Mouse (Mus musculus): ENCODE measurements around the gene Aldh3a1.

The Aldh3a1 gene

DNA sequence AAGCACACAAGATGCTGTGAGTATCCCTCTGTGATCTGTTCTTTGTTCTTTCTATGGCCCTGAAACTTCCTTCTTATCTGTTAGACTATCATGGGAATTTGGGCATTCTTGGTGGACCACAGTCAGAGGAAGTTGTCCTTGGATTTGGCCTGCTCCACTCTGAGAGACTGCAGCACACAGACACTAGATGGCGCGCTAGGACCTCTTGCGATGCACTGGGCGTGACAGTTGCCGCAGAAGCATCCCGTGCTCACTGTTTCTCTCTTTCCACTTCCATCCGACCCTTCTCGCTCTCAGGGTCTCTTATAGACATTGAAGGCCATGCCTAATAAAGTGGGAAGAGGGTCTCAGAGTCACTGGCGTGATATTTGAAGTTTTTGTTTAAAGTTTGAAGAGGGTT, 13.9 kb upstream of the Aldh3a1 start:
- intact Hi-C loops (cut with DNase I) = loop anchor here (5.0 to 10.0 kb wide), 2 partner anchors 71 to 219 kb away; partner anchors contain the start of gene Aldh3a2

DNA sequence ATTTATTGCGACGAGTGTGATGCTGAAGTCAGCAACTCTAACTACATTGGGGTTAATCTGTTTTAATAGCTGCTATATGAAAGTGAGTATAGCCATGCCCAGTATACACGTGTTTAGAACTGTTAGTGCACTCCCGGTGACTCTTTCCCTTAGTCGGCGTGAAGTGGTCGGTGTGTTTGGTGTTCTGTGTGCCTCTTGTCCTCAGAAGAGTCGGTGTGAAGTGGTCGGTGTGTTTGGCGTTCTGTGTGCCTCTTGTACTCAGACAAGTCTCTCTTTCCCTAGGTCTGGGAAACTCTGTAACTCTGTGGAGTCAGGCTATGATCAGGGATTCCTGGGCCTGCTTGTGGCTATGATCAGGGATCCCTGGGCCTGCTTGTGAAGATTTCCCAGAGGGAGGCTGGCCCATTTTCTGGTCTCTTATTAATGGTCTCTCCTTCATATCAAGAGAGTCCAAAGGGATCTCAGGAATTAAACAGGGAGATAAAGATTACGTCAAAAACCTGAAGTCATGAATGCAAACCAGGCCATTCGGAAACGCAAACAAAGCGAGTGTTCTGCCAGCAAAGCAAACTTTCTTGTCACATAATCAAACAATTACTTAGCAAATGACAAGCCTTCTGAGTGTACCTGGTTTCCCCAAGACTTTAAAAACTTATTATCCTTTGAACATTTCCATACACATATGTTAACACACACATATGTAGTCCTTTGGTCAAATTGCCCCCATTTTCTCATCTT, 10.6 kb upstream of the Aldh3a1 start:
- intact Hi-C loops (cut with DNase I) = loop anchor here (10.0 kb wide), 1 partner anchor 68 kb away; the partner anchor contains the start of gene Aldh3a2

DNA sequence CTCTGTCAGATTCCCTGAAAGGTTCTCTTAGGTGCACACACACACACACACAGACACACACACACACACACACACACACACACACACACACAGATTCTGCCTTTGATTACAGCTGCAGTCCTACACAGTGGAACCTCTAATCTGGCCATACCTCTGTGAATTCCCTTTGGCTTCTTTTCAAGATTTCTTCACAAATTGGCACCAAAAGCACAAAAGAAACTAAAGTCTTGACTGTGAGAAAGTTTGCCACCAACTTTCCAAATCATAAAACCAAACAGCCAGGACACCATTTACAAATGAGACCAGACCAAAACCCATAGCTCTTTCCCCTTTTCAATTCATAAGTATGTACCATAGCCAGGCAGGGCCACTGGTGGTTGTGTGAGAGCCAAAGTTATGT, 9.4 kb upstream of the Aldh3a1 start:
- intact Hi-C loops (cut with DNase I) = loop anchor here (10.0 kb wide), 1 partner anchor 67 kb away; the partner anchor contains the start of gene Aldh3a2

DNA sequence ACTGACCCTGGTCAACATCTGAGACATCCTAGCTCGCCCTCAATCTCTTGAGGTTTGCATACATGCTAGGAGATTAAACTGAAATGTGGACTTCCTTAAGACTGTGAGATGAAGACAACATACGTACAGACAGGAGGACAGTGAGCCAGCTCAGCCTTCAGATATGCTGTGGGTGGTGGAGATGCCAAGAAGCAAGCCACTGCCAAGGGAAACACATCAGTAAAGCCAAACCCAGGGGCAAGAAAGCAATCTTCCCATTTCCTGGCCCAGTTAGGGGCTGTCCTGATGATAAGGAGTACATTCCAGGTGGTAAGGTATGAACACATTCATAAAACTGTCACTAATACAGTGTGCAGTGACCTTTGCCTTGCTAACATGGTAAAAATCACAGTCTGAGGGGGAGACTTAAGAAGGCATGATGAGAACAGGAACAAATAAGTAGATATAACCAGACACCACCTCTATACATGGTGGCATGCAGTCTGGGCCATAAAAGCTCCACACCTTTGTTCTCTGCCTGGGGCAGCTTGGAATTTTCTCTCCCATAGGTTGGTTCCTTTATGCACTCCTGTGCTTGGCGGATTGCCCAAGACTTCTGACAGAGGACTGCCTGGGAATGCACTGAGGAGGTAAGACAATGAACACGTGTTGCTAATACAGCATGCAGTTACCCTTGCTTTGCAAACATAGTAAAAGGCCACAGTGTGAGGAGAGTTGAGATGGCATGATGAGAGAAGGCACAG, 7.5 kb upstream of the Aldh3a1 start:
- intact Hi-C loops (cut with DNase I) = loop anchor here (10.0 kb wide), 1 partner anchor 65 kb away; the partner anchor contains the start of gene Aldh3a2

DNA sequence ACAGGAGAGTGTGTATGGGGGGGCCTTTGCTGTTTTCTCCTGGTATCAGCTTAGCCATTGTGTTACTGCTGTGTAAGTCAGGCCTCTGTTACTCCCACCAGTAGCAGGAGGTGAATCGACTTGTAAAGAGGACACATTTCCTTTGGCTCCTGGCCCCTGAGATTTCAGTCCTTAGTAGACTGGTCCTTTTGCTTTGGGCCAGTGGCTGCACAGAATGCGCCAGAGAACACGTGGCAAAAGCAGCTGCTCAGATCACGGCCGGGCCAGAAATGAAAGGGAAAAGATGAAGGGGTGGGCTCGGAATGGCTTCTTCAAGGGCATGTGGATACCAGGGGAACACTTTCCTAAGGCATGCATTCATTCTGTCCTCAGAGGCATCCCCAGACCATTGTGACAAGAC, 5.2 kb upstream of the Aldh3a1 start:
- intact Hi-C loops (cut with DNase I) = no loop called here

DNA sequence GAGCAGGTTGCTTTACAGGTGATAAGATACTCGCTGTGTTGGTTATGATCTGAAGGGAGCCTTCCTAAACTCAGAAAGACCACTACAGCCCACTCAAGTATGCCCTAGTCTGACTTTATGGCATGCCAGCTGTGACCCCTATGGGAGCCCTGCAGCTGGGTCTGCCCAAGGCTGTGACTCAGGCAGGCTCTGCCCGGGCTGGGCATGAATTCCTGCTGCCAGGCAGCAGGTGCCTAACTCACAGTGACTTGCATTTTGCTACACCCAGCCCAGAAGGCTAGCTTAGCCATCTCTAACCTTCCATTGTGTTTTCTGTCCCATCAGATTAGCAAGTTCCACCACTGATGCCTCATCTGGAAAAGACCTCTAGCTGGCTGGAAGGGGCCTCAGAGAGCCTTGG, 4.5 kb upstream of the Aldh3a1 start:
- intact Hi-C loops (cut with DNase I) = no loop called here

DNA sequence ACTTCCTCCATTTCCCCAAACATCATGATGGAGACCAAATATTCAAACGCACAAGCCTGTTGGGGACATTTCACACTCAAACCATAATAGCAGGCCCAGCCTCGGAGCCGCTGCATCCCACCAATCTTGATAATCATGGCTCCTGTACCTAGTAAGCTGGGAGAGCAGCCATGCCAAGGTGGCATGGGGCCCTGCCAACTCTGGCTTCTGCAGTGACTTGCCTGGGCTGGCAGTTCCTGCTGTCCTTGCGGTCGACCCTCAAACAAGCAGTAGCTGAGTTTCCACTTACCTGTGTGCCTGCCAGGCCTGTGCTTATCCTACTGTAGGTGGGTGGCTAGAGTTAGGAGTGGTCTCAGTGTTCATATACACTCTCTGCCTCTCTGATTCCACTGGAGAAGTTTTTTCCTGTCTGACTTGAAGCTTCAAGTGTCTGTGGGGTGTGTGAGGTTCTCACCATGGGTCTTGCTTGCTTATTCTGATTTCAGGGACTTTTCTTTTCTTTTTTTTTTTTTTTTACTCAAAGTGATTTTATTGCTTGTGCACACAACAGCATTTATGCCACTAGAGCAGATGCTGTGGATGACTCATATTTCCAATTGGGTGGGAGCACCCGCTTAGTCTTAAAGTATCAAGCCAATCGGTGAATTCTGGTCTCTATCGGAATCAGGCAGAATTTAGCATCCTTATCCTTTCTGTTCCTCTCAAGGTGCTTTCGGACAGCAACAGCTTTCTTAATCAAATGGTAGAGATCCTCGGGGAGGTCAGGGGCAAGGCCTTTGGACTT, 2.0 kb upstream of the Aldh3a1 start:
- intact Hi-C loops (cut with DNase I) = no loop called here

DNA sequence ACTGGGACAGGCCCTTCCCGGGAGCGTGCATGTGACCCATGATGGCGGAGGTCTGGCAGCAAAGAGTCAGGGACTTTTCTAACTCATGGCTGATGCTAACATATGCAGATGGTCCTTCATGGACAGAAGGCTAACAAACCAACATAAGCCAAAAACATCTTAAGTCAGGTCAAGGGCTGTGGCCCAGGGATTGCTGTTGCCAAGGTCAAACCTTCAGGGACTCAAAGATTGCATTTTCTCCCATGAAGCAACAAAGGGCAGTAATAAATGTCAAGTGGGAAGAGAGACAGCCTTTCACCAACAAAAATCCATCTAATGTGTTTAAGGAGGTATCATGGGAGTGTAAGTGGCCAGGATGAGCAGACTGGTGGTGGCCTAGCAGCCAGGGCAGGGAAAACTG, 1.2 kb upstream of the Aldh3a1 start:
- intact Hi-C loops (cut with DNase I) = no loop called here

DNA sequence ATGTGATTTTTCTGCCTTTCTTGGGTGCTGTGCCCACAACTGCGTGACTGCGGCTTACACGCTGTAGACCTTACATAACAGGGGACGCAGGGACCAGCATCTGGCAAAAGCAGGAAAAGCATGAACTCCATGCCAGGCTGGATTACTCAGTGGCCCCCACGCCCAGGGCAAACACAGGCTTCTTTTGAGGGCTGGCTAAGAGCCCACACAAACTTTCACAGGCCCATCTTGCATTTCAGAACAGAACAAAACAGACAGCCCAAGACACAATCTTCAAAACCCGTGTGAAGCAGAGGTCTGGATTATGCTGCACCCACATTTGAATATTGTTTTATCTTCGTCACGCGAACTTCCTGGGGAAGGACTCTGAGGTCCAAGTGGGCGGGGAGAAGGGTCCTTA, 979 bp downstream of the Aldh3a1 start:
- intact Hi-C loops (cut with DNase I) = no loop called here

DNA sequence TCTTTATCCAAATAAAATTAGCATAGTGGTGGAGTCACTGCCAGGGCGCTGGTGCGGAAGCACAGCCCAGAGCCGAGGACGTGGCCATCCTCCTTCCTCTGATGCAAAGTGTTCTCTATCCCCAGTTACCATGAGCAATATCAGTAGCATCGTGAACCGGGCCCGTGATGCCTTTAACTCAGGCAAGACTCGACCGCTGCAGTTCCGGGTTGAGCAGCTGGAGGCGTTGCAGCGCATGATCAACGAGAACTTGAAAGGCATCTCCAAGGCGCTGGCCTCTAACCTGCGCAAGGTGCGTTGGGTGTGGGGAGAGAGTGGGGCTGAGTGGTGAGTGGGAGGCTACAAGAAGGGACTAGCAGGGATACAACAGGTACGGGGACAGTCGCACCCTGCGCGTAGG, 4.8 kb downstream of the Aldh3a1 start:
- intact Hi-C loops (cut with DNase I) = no loop called here

DNA sequence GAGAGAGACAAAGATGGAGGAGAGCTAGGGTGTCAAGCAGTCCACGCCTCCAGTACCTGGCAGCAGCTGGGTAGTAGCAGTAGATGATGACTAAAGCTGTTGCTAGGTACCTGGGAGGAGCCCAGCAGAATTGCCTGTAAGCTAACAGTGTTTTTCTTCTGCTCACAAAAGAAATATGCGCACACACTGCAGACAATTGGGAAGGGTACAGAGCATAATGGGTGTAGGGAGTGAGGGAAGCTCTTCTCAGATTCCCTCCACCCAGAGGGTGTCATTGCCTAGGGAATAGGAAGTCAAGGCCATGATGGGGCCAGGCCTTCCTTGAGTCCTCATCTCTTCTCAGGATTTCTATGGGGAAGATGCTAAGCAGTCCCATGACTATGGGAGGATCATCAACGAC, 8.6 kb downstream of the Aldh3a1 start:
- intact Hi-C loops (cut with DNase I) = no loop called here

DNA sequence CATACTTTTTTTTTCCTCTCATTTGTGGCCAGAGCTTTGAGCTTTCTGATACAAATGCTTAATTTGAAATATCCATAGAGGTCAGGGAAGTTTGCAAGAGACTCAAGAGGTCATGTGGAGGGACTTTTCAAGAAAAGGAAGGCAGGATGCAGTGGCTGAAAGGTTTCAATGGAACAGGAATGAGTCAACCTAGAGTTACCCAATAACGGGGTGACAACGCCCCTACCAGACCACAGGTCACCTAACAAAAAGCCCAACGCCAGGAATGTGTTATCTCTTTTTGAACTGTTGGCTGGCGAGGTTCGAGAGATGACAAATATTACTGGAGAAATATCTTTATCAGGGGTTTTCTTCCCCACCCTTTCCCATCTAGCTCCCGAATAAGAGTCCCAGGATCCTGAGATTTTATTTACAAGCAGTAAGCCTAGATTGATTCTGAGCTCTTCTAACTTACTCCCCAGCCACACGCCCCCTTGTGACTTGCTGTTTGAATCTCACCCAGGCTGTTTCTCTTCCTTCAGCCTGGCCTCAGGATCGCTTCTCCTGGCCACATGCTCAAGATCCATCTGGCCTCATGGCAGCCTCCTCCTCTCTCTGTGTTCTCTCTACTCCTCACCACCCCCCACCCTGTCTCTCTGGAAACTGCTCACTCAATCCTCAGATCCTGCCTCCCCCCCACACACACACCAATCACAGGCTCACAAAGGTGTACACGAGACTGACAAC, 13.0 kb downstream of the Aldh3a1 start:
- intact Hi-C loops (cut with DNase I) = no loop called here

DNA sequence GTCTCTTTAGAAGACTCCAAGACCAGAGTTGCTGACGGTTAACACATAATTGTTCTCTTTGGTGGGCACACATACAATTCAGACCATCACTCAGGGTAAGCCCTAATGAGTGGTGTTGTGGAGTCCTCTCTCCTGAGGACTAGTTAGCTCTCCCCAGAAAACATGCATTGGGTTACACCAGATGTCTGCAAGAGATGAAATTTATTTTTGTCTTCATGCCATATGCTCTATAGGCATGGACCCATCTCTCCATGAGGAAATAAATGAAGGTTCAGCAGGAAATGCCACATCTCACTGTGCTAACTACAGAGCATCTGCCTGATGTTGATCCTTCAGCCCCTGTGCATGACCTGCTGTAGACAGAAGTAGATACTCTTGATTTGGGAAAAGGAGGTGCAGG, 14.7 kb downstream of the Aldh3a1 start:
- intact Hi-C loops (cut with DNase I) = no loop called here

DNA sequence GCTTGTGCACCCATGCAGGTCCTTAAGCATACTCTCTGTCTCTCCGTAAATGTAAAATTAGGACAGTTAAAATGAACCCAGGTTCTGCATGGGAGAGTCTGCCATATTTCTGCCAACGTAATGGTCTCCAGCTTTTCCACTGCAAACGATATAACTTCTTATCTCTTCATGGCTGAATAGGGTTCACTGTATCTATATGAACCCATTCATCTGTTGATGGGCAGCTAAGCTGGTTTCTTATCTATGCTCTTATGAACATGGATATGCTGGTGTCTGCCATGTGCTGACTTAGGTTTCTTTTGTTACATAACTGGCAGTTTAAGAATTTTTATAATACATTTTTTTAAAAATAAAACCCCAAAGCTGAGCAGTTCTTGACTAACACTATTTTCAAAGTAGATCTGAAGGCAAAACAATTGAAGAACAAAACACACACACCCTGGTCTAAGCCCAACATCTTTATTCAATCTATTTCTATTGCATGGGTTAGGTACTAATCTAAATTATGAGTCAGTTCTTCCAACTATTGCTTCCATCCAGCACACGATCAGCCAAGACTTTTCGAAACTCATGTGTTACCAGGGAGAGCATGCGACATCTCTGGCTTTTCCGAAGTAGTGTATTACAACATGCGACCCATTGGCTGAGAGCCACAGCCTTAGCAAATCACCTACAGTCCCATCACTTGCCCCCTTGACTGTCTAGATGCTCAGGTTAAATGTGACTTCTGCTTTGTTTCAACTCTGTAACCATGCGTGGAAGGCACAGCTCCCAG, 15.8 kb downstream of the Aldh3a1 start:
- intact Hi-C loops (cut with DNase I) = no loop called here

DNA sequence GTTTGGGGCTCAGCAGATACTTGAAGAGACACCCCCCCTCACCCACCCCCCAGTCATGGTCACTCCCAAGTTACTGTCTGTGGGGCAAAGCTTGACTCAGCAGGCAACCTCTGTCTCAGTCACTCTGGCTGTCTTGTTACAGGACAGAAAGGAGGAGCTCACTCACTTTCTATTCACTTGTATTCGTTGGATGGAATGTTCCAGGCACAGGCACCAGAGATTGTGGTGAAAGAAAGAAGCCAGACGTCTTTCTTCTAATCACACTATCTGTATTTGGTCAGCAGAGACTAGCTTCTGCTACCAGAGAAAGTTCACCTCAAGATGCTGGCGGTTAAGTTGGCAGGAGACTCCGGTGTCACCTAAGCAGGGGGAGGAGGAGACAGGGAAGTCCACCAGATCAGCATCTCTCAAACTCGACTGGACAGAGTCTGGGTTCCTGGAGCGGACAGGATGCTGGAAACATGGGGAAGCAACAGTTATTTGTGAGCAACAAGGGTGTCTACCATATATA, 17.0 kb downstream of the Aldh3a1 start:
- intact Hi-C loops (cut with DNase I) = no loop called here

DNA sequence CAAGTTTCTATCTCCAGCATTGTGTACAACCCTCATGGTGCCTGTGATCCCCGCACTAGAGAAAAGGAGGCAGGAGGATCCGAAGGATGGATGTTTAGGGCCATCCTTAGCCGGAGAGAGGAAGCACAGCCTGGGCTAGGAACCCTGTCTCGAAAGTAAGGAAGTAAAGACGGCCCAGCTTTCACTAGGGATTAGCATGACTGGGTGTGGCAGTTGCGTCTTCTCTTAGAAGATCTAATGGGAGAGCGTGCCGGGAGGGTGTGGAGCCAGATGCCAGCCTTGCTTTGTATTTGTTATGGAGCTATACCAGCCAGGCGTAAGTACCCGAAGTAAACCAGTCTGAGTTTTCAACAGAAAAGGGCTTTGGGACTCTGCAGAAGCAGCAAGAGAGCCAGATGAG, 17.6 kb downstream of the Aldh3a1 start:
- intact Hi-C loops (cut with DNase I) = no loop called here

DNA sequence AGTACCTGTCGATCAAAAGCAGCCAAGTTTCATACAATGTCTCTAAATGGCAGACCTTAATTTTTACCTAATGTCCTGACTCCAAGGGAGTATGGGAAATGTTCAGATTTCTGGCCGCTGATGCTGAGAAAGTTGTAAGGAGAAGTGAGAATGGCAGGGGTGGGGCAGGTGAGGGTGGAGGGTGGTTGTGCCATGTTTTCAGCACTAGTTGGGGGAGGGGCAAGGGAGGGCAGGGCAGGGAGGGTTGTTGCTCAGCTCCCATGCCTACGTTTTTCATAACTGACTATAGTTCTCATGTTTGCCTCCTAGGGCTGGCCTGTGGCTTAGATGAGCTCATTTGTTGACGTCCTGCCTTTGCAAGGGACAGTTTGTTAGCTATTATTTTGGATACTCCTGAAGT, 18.2 kb downstream of the Aldh3a1 start:
- intact Hi-C loops (cut with DNase I) = no loop called here

DNA sequence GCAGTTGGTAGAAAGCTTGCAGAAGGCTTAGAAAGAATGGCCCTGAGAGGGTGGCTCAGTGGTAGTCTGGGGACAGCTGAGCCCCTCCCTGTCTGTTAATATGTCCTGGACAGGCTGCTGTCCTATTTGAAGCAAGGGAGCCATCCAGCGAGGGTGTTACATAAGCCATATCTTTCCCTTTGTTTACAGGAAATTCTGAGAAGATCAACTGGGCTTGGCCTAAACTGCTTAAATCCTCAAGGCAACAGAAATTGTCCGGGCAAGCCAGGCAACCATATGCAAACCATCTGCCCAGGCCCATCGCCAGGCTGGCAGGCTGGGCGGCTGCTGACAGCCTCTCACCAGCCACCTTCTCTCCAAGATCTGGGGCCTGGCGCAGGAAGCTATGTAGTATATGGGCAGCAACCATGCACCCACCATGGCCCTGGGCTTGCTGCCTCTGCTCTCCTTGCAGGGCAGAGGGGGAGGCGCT, 18.6 kb downstream of the Aldh3a1 start:
- intact Hi-C loops (cut with DNase I) = no loop called here

DNA sequence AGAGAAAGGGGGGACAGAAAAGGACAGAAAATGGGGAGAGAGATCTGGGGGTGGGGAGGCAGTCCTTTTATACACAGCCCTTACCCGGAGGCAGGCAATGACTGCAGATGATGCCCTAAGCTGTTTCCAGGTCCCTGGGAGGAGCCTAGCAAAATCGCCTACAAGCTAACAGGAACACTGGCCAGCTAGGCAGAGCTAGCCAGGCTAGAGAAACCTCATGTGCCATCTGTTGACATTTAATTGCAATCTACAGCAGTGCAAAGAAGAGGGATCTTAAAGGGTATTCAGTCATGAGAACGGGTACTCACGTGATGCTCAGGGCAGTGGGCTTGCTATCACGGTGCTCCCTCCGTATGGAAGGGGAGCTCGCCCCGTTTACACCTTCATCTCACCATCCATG, 20.5 kb downstream of the Aldh3a1 start:
- intact Hi-C loops (cut with DNase I) = no loop called here

DNA sequence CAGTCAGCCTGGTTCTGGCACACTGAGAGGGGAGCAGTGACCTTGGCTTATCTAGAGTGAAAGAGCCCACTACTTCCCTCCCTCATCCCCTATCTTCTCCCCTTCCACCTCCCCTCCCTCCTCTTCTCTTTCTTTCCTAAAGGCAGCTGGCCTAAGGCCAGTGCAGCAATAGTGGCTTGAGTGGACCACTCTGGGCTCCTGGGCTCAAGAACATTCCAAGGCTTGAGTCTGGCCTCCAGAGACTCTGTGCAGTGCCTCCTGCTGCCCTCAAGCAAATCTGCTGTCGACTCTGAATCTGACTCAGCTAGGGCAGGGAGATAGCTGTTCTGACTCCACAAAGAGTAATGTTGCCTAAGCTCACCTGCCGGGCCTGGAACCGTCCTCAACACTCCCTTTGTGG, 21.1 kb downstream of the Aldh3a1 start:
- intact Hi-C loops (cut with DNase I) = no loop called here

Data from adrenal gland (tissue).